In genomic region chr12:16474361-16475080, GRCm38 (mm10) we compare ENCODE assay signal across 12 mouse cellular contexts.
A peak's percentile ranks its signal among the peaks of the same experiment; 100 is the strongest.
DNase-seq lines count a peak whose midpoint lies in the region; ATAC-seq and TF ChIP-seq lines count a peak whose summit lies in the region.
"Had no signal": no experiment of that assay in that cellular context is flagged by ENCODE, and none has a peak within 500 bp of the region (broad histone marks: within the 10 kb centered on the region; RNA-seq: fewer than 3 reads in every experiment).

No protein-coding gene starts in this region.

- 62% methylated on average over 4 of the region's 4 CpGs for WGBS in hindbrain, postnatal 0 days
- 84% methylated on average over 4 of the region's 4 CpGs for WGBS in hindbrain, embryonic 10.5 days
- WGBS in liver, embryonic 11.5 days = 63% methylated on average over 4 of the region's 4 CpGs

- H3K4me3 ChIP-seq in hindbrain, postnatal 0 days (ENCODE audit: low read length) = no peak overlapping the region
- H3K4me3 ChIP-seq in hindbrain, embryonic 10.5 days = no peak overlapping the region
- no peak overlapping the region for H3K4me3 ChIP-seq in liver, embryonic 11.5 days (ENCODE audit: low read depth, low read length)
- H3K4me3 ChIP-seq: gastrocnemius, adult 2 months had no signal

- H3K36me3 ChIP-seq in hindbrain, postnatal 0 days (ENCODE audit: insufficient read depth, low read length) = no peaks in the 10 kb centered on the region
- H3K36me3 ChIP-seq in hindbrain, embryonic 10.5 days = no peaks in the 10 kb centered on the region
- no peaks in the 10 kb centered on the region for H3K36me3 ChIP-seq in liver, embryonic 11.5 days (ENCODE audit: control insufficient read depth, insufficient read depth, low read length)

- no peak overlapping the region for H3K27ac ChIP-seq in hindbrain, postnatal 0 days
- H3K27ac ChIP-seq in hindbrain, embryonic 10.5 days = no peak overlapping the region
- no peak overlapping the region for H3K27ac ChIP-seq in liver, embryonic 11.5 days (ENCODE audit: low read depth, low read length)
- H3K27ac ChIP-seq: gastrocnemius, adult 2 months had no signal

- no peak overlapping the region for H3K4me2 ChIP-seq in hindbrain, postnatal 0 days (ENCODE audit: low read depth, low read length)
- H3K4me2 ChIP-seq in liver, embryonic 11.5 days = no peak overlapping the region

- peak; percentile 70 for DNase-seq in hindbrain, postnatal 0 days (ENCODE audit: low spot score)
- no peak for DNase-seq in hindbrain, embryonic 10.5 days (ENCODE audit: low spot score)
- peak; percentile 93 for DNase-seq in brain, adult 2 months (ENCODE audit: low read depth, low spot score)
- peak; percentile 88 for DNase-seq in cerebellum, adult 9-10 months
- peak; percentile 5 to 43 for DNase-seq in left cerebral cortex, adult 9 months (ENCODE audit: low spot score in 2 of 2)
- DNase-seq in c-Kit-positive CD71-positive TER-119-positive erythroid progenitor cells, embryonic 14.5 days (ENCODE audit: low spot score) = no peak
- no peak for DNase-seq in yolk sac, embryonic 10.5 days (ENCODE audit: low spot score)
- no peak for DNase-seq in liver, embryonic 11.5 days (ENCODE audit: low spot score)
- DNase-seq: gastrocnemius, adult 2 months; lung, postnatal 14 days; spleen, adult 18-20 months; thymus, postnatal 4 days had no signal

- no peaks in the 10 kb centered on the region for H3K27me3 ChIP-seq in hindbrain, postnatal 0 days (ENCODE audit: insufficient read depth, low read length)
- no peaks in the 10 kb centered on the region for H3K27me3 ChIP-seq in hindbrain, embryonic 10.5 days (ENCODE audit: insufficient read depth, poor library complexity, severe bottlenecking)
- H3K27me3 ChIP-seq in liver, embryonic 11.5 days (replicated peaks; ENCODE audit: control insufficient read depth, insufficient read depth, low read length) = no peaks in the 10 kb centered on the region

- H3K9ac ChIP-seq in hindbrain, postnatal 0 days (replicated peaks; ENCODE audit: low read length) = no peak overlapping the region
- no peak overlapping the region for H3K9ac ChIP-seq in liver, embryonic 11.5 days (ENCODE audit: low read depth, low read length)

- no peak for TF ChIP-seq CTCF in hindbrain, postnatal 0 days (IDR thresholded peaks at IDR 0.05; ENCODE audit: low read depth)

- no peaks in the 10 kb centered on the region for H3K4me1 ChIP-seq in hindbrain, postnatal 0 days (ENCODE audit: insufficient read depth, low read length)
- H3K4me1 ChIP-seq in hindbrain, embryonic 10.5 days (replicated peaks) = no peaks in the 10 kb centered on the region
- H3K4me1 ChIP-seq in liver, embryonic 11.5 days (replicated peaks; ENCODE audit: control insufficient read depth, insufficient read depth, low read length) = no peaks in the 10 kb centered on the region

- ATAC-seq in hindbrain, postnatal 0 days = peak; percentile 67
- ATAC-seq in liver, embryonic 11.5 days (replicated peaks; ENCODE audit: low FRiP score) = no peak

- no peaks in the 10 kb centered on the region for H3K9me3 ChIP-seq in hindbrain, postnatal 0 days (ENCODE audit: low read length)
- no peaks in the 10 kb centered on the region for H3K9me3 ChIP-seq in hindbrain, embryonic 10.5 days
- H3K9me3 ChIP-seq in liver, embryonic 11.5 days (ENCODE audit: control insufficient read depth, low read length) = no peaks in the 10 kb centered on the region

Comparison
In these comparisons a context has a peak if more than half of its experiments do, and no peak if none do; other contexts are left out.
1. DNase-seq: peak in hindbrain, postnatal 0 days (single experiment), brain, adult 2 months (single experiment), cerebellum, adult 9-10 months (single experiment) and left cerebral cortex, adult 9 months (2 of 2); none in hindbrain, embryonic 10.5 days (single experiment), c-Kit-positive CD71-positive TER-119-positive erythroid progenitor cells, embryonic 14.5 days (single experiment), yolk sac, embryonic 10.5 days (single experiment) and liver, embryonic 11.5 days (single experiment).